Mouse (Mus musculus): Measurements from ENCODE around the gene Ulk4.

Ulk4 gene

GRCm38 (mm10) chr9:121117936-121118335, 159.1 kb downstream of the Ulk4 start:
- in situ Hi-C loops (cut with MboI, MseI), result no loop called here

- in situ Hi-C loops (cut with MboI, MseI), result no loop called here
These were observed 164.9 kb downstream of the Ulk4 start for GRCm38 (mm10) chr9:121112131-121112530.

- in situ Hi-C loops (cut with MboI, MseI), result loop anchor here in 1 of 2 experiments (5.0 kb wide), 1 partner anchor 89 kb away; no protein-coding TSS in a partner anchor
These were observed 168.9 kb downstream of the Ulk4 start for GRCm38 (mm10) chr9:121108110-121108509.

GRCm38 (mm10) chr9:121107643-121108042, 169.4 kb downstream of the Ulk4 start:
- in situ Hi-C loops (cut with MboI, MseI), result loop anchor here in 1 of 2 experiments (5.0 kb wide), 1 partner anchor 90 kb away; no protein-coding TSS in a partner anchor

DNA sequence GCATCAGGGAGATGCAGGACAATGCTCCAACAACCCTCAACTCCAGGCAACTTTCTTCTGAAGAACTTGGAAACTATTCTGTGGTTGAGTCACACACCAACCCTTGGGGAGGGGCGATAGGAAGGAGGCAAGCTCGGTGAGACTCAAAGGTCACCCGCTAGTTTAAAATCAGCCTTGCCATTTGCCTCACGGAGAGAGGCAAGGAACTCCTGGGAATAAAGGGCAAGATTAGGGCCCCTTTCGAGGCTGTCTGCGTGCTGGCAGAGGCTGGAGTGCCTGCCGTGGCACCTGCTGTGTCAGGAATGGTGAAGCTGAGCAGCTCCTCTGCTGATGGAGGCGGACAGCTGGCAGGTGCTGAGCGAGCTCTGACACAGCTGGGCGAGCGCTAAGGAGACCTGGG, 169.9 kb downstream of the Ulk4 start:
- in situ Hi-C loops (cut with MboI, MseI), result loop anchor here in 1 of 2 experiments (5.0 kb wide), 1 partner anchor 90 kb away; no protein-coding TSS in a partner anchor

DNA sequence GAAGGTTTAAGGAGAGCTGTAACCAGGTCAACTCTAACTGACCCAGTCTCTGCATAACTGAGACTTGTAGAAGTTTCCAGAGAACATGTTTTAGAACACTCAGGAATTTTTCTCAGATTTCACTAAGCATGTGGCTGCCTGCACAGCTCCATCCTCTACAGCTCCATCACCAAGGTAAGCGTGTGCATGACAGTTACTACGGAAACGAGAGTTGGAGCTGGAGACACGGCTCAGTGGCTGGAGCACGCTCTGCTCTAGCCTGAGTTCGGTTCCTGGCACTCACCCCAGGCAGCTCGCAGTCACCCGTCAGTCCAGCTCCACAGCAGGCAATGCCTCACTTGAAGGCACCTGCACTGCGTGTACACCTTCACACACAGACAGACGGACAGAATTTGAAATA, 175.5 kb downstream of the Ulk4 start:
- in situ Hi-C loops (cut with MboI, MseI), result no loop called here

- in situ Hi-C loops (cut with MboI, MseI), result no loop called here
These were observed 177.5 kb downstream of the Ulk4 start for GRCm38 (mm10) chr9:121099453-121099852.

- in situ Hi-C loops (cut with MboI, MseI), result no loop called here
These were observed 183.2 kb downstream of the Ulk4 start for GRCm38 (mm10) chr9:121093760-121094159.

DNA sequence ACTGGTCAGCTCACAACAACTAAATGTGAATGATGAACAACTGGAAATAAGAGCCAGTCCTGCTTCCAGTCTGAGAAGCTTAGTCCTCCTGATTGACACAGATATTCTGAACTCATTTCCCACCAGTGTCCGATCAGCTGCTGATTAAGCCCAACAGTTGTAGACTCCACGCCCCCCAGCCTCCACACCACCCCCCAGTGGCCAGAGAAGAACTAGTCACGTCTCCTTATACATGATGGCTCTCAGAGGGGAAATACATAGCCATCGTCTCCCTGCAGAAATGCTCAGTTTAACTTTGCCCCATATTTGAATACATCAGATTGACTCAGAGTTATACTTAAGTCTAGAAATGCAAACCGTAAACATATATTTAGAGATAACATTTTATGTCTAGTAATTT, 184.4 kb downstream of the Ulk4 start:
- in situ Hi-C loops (cut with MboI, MseI), result no loop called here

GRCm38 (mm10) chr9:121091016-121091735, 185.8 kb downstream of the Ulk4 start:
- in situ Hi-C loops (cut with MboI, MseI), result no loop called here

DNA sequence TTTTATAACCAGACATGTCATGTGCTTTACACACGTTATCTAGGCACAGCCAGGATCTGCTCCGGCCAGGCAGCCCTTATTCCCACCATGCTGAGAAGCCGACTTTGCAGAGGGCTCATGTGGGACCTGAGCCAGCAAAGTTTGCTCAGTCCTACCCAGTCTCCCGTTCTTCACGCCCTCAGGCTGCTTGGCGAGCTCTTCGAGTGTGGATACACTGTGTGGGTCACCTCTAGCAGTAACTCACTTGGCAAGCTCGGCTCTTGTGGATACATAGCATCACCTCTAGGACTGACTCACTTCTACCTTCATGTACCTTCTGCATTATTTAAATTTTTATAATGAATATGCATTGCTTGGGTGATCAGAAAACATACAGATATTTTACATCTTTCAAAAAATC, 189.3 kb downstream of the Ulk4 start:
- in situ Hi-C loops (cut with MboI, MseI), result no loop called here

DNA sequence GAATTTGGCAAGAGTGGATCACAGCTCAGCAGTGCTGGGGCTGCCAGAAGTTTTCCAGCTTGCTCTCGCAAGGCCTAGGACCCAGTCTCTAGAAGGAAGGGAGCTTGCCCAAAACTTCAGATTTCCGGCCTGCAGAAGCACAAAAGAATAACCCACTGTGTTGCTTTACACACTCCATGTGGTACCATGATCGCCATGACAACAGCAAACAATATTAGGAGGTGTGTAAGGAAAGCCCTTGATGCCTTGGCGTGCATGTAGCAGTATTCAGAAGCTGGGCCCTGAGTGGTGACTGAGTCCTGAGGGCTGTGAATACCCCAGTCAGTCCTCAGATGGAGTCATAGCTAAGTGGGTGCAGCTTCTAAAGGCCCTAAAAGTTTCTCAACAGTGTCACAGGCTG, 192.8 kb downstream of the Ulk4 start:
- in situ Hi-C loops (cut with MboI, MseI), result no loop called here

DNA sequence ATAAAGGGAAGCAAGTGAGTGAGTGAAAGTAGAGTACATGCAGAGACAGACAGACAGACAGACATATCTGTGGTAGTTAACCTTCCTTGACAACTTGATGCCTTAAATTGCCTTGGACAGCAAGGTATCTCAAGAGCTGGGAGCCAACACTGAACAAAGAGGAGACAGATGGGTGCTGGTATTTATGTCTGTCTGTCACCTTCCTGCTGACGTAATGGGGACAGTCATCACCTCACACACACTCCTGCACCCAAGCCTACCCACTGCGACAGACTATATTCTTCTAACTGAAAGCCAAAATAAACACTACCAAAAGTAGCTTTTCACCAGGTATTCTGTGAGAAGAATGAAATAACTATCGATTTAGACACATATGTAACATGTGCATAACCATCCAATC, 196.2 kb downstream of the Ulk4 start:
- in situ Hi-C loops (cut with MboI, MseI), result no loop called here

DNA sequence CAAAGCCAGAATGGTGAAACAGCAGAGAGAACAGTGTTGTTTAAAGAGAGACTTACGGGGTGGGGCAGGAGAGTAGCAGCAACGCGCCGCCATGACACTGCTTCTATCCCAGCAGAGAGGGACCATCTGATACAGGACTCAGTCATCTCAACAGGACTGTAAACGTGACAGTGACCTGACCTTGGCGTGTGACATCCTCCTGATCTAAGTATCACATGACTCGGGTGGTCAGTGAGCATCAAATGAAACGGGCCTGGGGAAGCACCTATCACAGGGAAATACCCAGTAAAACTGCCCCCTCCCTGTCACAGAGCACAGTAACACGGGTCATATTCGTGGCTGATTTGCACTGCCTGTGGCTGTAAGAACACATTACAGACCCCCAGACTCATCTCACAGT, 196.6 kb downstream of the Ulk4 start:
- in situ Hi-C loops (cut with MboI, MseI), result no loop called here

GRCm38 (mm10) chr9:121079388-121080088, 197.5 kb downstream of the Ulk4 start:
- in situ Hi-C loops (cut with MboI, MseI), result no loop called here

GRCm38 (mm10) chr9:121076291-121076690, 200.7 kb downstream of the Ulk4 start:
- in situ Hi-C loops (cut with MboI, MseI), result no loop called here

GRCm38 (mm10) chr9:121075246-121075645, 201.8 kb downstream of the Ulk4 start:
- in situ Hi-C loops (cut with MboI, MseI), result no loop called here

GRCm38 (mm10) chr9:121074726-121075125, 202.3 kb downstream of the Ulk4 start:
- in situ Hi-C loops (cut with MboI, MseI), result loop anchor here in 1 of 2 experiments (5.0 kb wide), 1 partner anchor 72 kb away; no protein-coding TSS in a partner anchor

- in situ Hi-C loops (cut with MboI, MseI), result loop anchor here in 1 of 2 experiments (5.0 kb wide), 1 partner anchor 70 kb away; no protein-coding TSS in a partner anchor
These were observed 204.8 kb downstream of the Ulk4 start for GRCm38 (mm10) chr9:121072127-121072757.

DNA sequence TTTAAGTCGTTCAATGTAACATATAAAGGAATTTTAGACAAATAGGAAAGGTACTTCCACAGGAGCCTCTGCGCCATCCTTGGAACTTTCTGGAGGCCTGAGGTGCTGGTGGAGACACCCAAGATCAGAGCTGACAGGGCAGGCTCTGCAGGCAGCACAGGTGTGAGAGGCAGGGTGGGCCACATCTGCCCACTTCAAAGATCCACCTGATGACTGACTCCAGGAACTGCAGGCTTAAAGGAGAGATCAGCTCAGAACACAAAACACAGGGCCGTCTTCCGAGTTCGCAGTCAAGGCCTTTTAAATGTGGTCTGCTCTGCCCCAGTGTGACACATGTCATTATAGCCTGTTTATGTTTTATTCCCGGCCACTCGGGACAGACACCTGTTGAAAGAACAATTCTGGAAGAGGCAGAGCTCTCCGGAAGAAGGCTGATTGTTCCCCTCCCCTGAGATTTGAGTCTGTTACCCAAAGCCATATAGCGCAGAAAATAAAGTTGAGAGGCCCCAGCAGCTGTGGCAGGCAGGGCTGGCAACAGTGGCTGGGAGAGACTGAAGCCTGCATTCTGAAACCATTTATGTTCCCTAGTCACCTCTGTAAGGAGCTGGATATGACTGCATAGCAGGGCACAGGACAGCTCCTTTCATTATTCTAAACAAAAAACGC, 205.4 kb downstream of the Ulk4 start:
- in situ Hi-C loops (cut with MboI, MseI), result loop anchor here in 1 of 2 experiments (5.0 kb wide), 1 partner anchor 69 kb away; no protein-coding TSS in a partner anchor

DNA sequence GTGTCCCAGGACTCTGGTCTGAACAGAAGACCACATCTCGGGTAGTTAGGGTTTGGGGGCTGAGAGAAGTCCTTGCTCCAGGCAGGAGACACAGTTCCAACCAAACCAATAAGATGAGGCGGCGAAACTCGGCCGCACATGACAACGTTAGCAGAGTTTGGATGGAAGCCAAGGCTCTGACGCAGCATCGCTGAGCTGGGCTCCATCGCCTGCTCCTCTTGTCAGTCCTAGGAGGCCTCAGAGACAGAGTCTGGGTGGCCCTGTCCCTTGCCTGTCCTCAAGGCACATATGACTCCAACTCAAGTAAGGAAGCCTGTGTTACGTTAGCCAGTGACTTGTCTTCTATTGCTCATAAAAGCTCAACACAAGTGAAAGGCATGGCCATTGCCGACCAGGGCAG, 205.9 kb downstream of the Ulk4 start:
- in situ Hi-C loops (cut with MboI, MseI), result loop anchor here in 1 of 2 experiments (5.0 kb wide), 1 partner anchor 69 kb away; no protein-coding TSS in a partner anchor

DNA sequence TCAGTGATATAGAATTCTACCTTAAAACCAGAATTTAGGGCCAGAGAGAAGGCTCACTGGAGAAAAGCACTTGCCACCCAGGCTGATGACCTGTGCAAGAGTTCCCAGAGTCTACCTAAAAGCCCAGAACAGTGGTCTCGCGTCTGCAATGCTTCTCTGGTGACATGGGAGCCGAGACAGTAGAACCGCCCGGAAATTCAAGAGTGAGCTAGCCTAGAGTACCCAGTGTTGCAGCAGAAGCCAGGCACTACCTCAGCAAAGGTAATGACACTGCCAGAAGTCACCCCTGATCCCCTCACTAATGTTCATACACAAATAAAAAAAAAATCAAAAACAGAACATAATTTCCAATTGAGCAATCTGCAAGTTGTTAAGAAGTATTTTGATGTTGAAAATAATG, 208.9 kb downstream of the Ulk4 start:
- in situ Hi-C loops (cut with MboI, MseI), result no loop called here

Data from T-helper 17 cell (primary cell).